Mouse (Mus musculus): ENCODE results near the gene Nf1. TPM values are rescaled to one million over a fixed set of nuclear protein-coding genes. Genes with fewer than 3 reads are reported as not detected.

Nf1 gene
- polyA plus RNA-seq, 1 experiment from 2014 or later = 9.3 TPM

- no peak for ATAC-seq (ENCODE audit: insufficient number of reproducible peaks, insufficient read depth, low FRiP score, low TSS enrichment)
- no peaks in the 10 kb centered on the region for H3K9me3 ChIP-seq
- H3K27ac ChIP-seq = peak overlapping the region; percentile 79
- H3K27me3 ChIP-seq = no peaks in the 10 kb centered on the region
- H3K9ac ChIP-seq = no peak overlapping the region
- no peak overlapping the region for H3K4me2 ChIP-seq (replicated peaks)
- no peak overlapping the region for H3K4me3 ChIP-seq
- H3K4me1 ChIP-seq = peaks cover 18% of the 10 kb centered on the region
- H3K36me3 ChIP-seq = no peaks in the 10 kb centered on the region
- WGBS = 78% methylated on average over 9 of the region's 9 CpGs
These were observed 33.7 kb upstream of the Nf1 start for GRCm38 (mm10) chr11:79305697-79306340.

- Histone ChIP-seq H3K36me3 (no peaks in the 10 kb centered on the region), H3K27ac (peak overlapping the region; percentile 79), H3K4me3 (no peak overlapping the region), H3K9ac (no peak overlapping the region), H3K9me3 (no peaks in the 10 kb centered on the region), H3K4me1 (peaks cover 18% of the 10 kb centered on the region), H3K4me2 (replicated peaks) (peak overlapping the region; percentile 2; the same call in 1 of the 2 replicates), H3K27me3 (no peaks in the 10 kb centered on the region)
- ATAC-seq (ENCODE audit: insufficient number of reproducible peaks, insufficient read depth, low FRiP score, low TSS enrichment) = no peak
- 15% methylated on average over 7 of the region's 7 CpGs for WGBS
These were observed 33.0 kb upstream of the Nf1 start for GRCm38 (mm10) chr11:79306510-79306909.

- no peak overlapping the region; the same call in 1 of the 2 replicates for H3K9ac ChIP-seq
- H3K27ac ChIP-seq = peak overlapping the region; percentile 79
- no peak overlapping the region for H3K4me3 ChIP-seq
- ATAC-seq (ENCODE audit: insufficient number of reproducible peaks, insufficient read depth, low FRiP score, low TSS enrichment) = peak; percentile 66; the same call in 1 of the 2 replicates
- H3K4me2 ChIP-seq (replicated peaks) = peak overlapping the region; percentile 2; the same call in 1 of the 2 replicates
- peaks cover 18% of the 10 kb centered on the region for H3K4me1 ChIP-seq
- WGBS = 7% methylated on average over 10 of the region's 10 CpGs
- H3K36me3 ChIP-seq = no peaks in the 10 kb centered on the region
- no peaks in the 10 kb centered on the region for H3K9me3 ChIP-seq
- no peaks in the 10 kb centered on the region for H3K27me3 ChIP-seq
These were observed 32.5 kb upstream of the Nf1 start for GRCm38 (mm10) chr11:79306996-79307395.

- Histone ChIP-seq H3K27ac (peak overlapping the region; percentile 79), H3K27me3 (no peaks in the 10 kb centered on the region), H3K9ac (no peak overlapping the region), H3K4me2 (replicated peaks) (no peak overlapping the region), H3K4me1 (peaks cover 18% of the 10 kb centered on the region), H3K36me3 (no peaks in the 10 kb centered on the region), H3K4me3 (no peak overlapping the region), H3K9me3 (no peaks in the 10 kb centered on the region)
- no peak for ATAC-seq (ENCODE audit: insufficient number of reproducible peaks, insufficient read depth, low FRiP score, low TSS enrichment)
- 44% methylated on average over 9 of the region's 9 CpGs for WGBS
These were observed 31.8 kb upstream of the Nf1 start for GRCm38 (mm10) chr11:79307560-79308200.

- WGBS = 82% methylated on average over 5 of the region's 5 CpGs
- Histone ChIP-seq H3K4me2 (replicated peaks) (no peak overlapping the region), H3K36me3 (no peaks in the 10 kb centered on the region), H3K27ac (no peak overlapping the region), H3K9ac (no peak overlapping the region), H3K4me1 (peaks cover 18% of the 10 kb centered on the region), H3K27me3 (no peaks in the 10 kb centered on the region), H3K9me3 (no peaks in the 10 kb centered on the region), H3K4me3 (no peak overlapping the region)
- no peak for ATAC-seq (ENCODE audit: insufficient number of reproducible peaks, insufficient read depth, low FRiP score, low TSS enrichment)
These were observed 29.0 kb upstream of the Nf1 start for GRCm38 (mm10) chr11:79310467-79310866.

- no peak overlapping the region for H3K4me2 ChIP-seq (replicated peaks)
- H3K4me1 ChIP-seq = no peaks in the 10 kb centered on the region
- no peak for ATAC-seq (ENCODE audit: insufficient number of reproducible peaks, insufficient read depth, low FRiP score, low TSS enrichment)
- WGBS = 85% methylated on average over 8 of the region's 8 CpGs
- no peaks in the 10 kb centered on the region for H3K27me3 ChIP-seq
- no peak overlapping the region for H3K9ac ChIP-seq
- H3K36me3 ChIP-seq = no peaks in the 10 kb centered on the region
- no peak overlapping the region for H3K4me3 ChIP-seq
- H3K27ac ChIP-seq = no peak overlapping the region
- no peaks in the 10 kb centered on the region for H3K9me3 ChIP-seq
These were observed 22.6 kb upstream of the Nf1 start for GRCm38 (mm10) chr11:79316807-79317345.

- Histone ChIP-seq H3K4me3 (no peak overlapping the region), H3K4me1 (peaks cover 10% of the 10 kb centered on the region; the same call in 1 of the 2 replicates), H3K9me3 (no peaks in the 10 kb centered on the region), H3K27me3 (no peaks in the 10 kb centered on the region), H3K36me3 (no peaks in the 10 kb centered on the region), H3K27ac (no peak overlapping the region), H3K9ac (no peak overlapping the region), H3K4me2 (replicated peaks) (no peak overlapping the region)
- ATAC-seq (ENCODE audit: insufficient number of reproducible peaks, insufficient read depth, low FRiP score, low TSS enrichment) = no peak
- WGBS = 85% methylated on average over 7 of the region's 7 CpGs
These were observed 19.7 kb upstream of the Nf1 start for GRCm38 (mm10) chr11:79319807-79320206.

- Histone ChIP-seq H3K27me3 (no peaks in the 10 kb centered on the region), H3K9me3 (no peaks in the 10 kb centered on the region), H3K4me2 (replicated peaks) (no peak overlapping the region), H3K4me1 (peaks cover 10% of the 10 kb centered on the region; the same call in 1 of the 2 replicates), H3K9ac (no peak overlapping the region), H3K27ac (peak overlapping the region; percentile 48; the same call in 1 of the 2 replicates), H3K4me3 (no peak overlapping the region), H3K36me3 (no peaks in the 10 kb centered on the region)
- ATAC-seq (ENCODE audit: insufficient number of reproducible peaks, insufficient read depth, low FRiP score, low TSS enrichment) = 0 out of 2 replicates have a peak, but pooled peaks have one; percentile 41
- 32% methylated on average over 12 of the region's 12 CpGs for WGBS
These were observed 15.4 kb upstream of the Nf1 start for GRCm38 (mm10) chr11:79323985-79324685.

- no peak overlapping the region for H3K4me3 ChIP-seq
- H3K27me3 ChIP-seq = no peaks in the 10 kb centered on the region
- no peak for ATAC-seq (ENCODE audit: insufficient number of reproducible peaks, insufficient read depth, low FRiP score, low TSS enrichment)
- 89% methylated on average over 8 of the region's 8 CpGs for WGBS
- peaks cover 10% of the 10 kb centered on the region; the same call in 1 of the 2 replicates for H3K4me1 ChIP-seq
- no peak overlapping the region for H3K27ac ChIP-seq
- H3K4me2 ChIP-seq (replicated peaks) = no peak overlapping the region
- no peaks in the 10 kb centered on the region for H3K36me3 ChIP-seq
- no peak overlapping the region for H3K9ac ChIP-seq
- H3K9me3 ChIP-seq = no peaks in the 10 kb centered on the region
These were observed 13.8 kb upstream of the Nf1 start for GRCm38 (mm10) chr11:79325663-79326062.

GRCm38 (mm10) chr11:79327106-79327505, 12.4 kb upstream of the Nf1 start:
- no peak overlapping the region for H3K27ac ChIP-seq
- peaks cover 10% of the 10 kb centered on the region; the same call in 1 of the 2 replicates for H3K4me1 ChIP-seq
- 25% methylated on average over 4 of the region's 4 CpGs for WGBS
- H3K36me3 ChIP-seq = no peaks in the 10 kb centered on the region
- H3K9ac ChIP-seq = no peak overlapping the region
- ATAC-seq (ENCODE audit: insufficient number of reproducible peaks, insufficient read depth, low FRiP score, low TSS enrichment) = no peak
- no peak overlapping the region for H3K4me3 ChIP-seq
- H3K27me3 ChIP-seq = no peaks in the 10 kb centered on the region
- H3K9me3 ChIP-seq = no peaks in the 10 kb centered on the region
- no peak overlapping the region; the same call in 1 of the 2 replicates for H3K4me2 ChIP-seq (replicated peaks)

- H3K4me1 ChIP-seq = peaks cover 10% of the 10 kb centered on the region; the same call in 1 of the 2 replicates
- H3K27me3 ChIP-seq = no peaks in the 10 kb centered on the region
- H3K4me2 ChIP-seq (replicated peaks) = no peak overlapping the region
- ATAC-seq (ENCODE audit: insufficient number of reproducible peaks, insufficient read depth, low FRiP score, low TSS enrichment) = no peak
- H3K36me3 ChIP-seq = no peaks in the 10 kb centered on the region
- H3K9me3 ChIP-seq = no peaks in the 10 kb centered on the region
- H3K4me3 ChIP-seq = no peak overlapping the region
- no peak overlapping the region for H3K9ac ChIP-seq
- 90% methylated on average over 4 of the region's 4 CpGs for WGBS
- H3K27ac ChIP-seq = no peak overlapping the region
These were observed 11.4 kb upstream of the Nf1 start for GRCm38 (mm10) chr11:79328060-79328459.
